Mouse (Mus musculus) lung, adult 18-20 months (tissue): ENCODE results near the gene Ifna5.

Experiments used
- DNase-seq, 2 experiments: peaks; one replicate each; pipeline ENCODE4 v3.0.0; 2022; ENCODE audit warnings: mixed read lengths in 2 of 2

Ifna5 gene

GRCm38 (mm10) chr4:88865011-88865569 lies 29.8 kb downstream of the Ifna5 start:
- DNase-seq, result no peak

GRCm38 (mm10) chr4:88867366-88867925 lies 32.1 kb downstream of the Ifna5 start:
- DNase-seq, result peak; percentile 69 to 75

- peak; percentile 15 for DNase-seq
Observed at GRCm38 (mm10) chr4:88867926-88868911, 32.9 kb downstream of the Ifna5 start.

- no peak for DNase-seq
Observed at GRCm38 (mm10) chr4:88872691-88873090, 37.4 kb downstream of the Ifna5 start.

DNA sequence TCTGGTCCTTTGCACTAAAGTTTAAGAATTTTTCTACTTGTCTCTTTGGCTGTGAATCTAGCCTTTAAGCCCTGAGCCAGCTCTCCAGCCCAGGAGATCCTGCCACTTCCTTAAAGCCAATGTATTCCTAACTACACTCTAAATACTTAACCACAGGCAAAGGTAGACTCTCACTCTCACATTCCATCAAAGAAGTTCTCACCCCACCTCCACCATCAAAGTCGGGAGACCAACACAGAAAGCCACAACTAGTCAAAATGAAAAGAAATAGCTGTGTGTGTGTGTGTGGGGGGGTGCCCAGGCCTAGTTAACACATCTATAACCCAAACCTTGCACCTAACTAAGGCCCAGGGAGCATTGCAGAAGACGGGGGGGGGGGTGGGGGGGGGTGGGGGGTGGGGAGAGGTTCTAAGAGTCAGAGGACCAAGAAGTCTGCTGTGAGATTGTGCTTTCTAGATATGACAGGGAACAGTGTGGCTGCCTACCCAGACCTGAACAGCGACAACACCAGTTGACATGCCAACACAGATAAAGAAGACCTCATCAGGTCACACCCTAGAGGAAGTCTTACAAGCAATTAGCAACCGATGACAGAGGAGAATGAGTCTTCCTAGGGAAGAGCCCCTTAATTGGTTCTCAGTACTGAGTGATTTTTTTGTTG lies 40.2 kb downstream of the Ifna5 start:
- no peak for DNase-seq

- DNase-seq, result no peak
Observed at GRCm38 (mm10) chr4:88876520-88876919, 41.2 kb downstream of the Ifna5 start.

DNA sequence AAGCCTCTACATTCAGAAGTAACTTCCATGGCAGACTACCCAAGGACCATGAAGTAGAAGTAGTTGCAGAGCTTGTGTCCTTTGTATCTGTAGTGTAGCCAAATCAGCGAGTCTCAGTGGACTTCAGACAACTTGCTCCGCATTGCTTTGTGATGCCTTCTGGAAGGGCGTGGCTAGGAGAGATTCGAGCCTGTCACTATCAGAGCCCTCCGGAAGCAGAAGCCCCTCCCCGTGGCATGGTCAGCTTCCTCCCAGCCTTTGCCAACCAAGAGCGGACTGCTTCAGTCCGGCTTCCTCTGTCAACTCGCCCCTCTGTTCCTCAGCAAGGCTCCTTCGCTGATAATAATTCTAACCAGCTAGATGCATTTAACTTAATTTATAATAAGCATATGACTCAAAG lies 42.9 kb downstream of the Ifna5 start:
- DNase-seq, result no peak

GRCm38 (mm10) chr4:88878772-88879171 lies 43.4 kb downstream of the Ifna5 start:
- no peak for DNase-seq

DNA sequence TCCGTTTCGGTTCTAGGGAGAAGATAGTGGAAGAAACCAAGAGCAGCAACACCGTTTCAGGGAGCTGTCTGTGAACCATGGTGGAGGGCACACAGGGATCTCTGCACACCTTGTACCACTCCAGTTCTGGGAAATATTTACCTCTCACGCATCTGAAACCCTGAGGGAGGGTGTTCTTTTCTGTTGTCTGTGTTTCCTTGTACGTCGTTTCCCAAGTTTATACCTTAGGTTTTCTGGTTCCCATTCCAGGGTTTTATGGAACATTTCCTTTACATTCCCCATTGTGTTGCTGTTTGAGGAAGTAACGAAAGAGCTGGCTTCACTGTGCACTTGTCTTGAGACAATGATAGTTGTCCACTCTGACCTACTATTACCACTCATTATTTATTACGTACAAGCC lies 44.8 kb downstream of the Ifna5 start, which contains the start of gene Ifne:
Gene Ifne (minus strand): TSS at position 101 of the 400 bp plus-strand sequence.
- DNase-seq, result no peak
